Mouse (Mus musculus) ES-Bruce4 (cell line): ENCODE results near the gene Dhdh.

Experiments
- CTCF ChIP-seq: IDR thresholded peaks from one replicate; pipeline ENCODE4 v1.8.1; 2011; ENCODE audit warnings: low read depth, low read length
- POLR2A ChIP-seq: IDR thresholded peaks from one replicate; pipeline ENCODE4 v1.8.1; 2011; ENCODE audit warnings: low read length; ENCODE audit not compliant: insufficient read depth

DNA sequence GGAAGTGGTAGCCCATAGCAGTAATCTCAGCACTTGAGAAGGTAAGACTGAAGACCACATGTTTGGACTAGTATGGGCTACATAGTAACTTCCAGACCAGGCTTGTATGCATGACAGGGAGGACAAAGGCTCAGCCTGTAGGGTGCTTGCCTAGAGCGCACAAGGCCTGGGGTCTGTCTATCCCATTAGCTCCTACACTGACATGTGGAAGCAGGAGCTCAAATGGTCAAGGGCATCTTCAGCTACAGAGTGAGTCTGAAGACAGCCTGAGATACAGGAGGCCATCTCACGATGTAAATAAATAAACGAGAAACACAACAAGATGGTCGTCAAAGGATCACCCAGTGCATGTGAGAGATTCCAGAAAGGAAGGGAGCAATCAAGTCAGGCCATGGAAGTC, 26.3 kb downstream of the Dhdh start:
- TF ChIP-seq CTCF (no peak), POLR2A (no peak)
